ENCODE assay signal across 28 mouse cellular contexts in genomic region chr7:101210826-101211225, GRCm38 (mm10).
"Had no signal": no experiment of that assay in that cellular context is flagged by ENCODE, and none has a peak within 500 bp of the region (broad histone marks: within the 10 kb centered on the region; RNA-seq: fewer than 3 reads in every experiment).

No protein-coding gene starts in this region.

- H3K4me1 ChIP-seq: embryonic facial prominence, embryonic 10.5 days; embryonic facial prominence, embryonic 12.5 days; embryonic facial prominence, embryonic 13.5 days; embryonic facial prominence, embryonic 15.5 days; forebrain, embryonic 10.5 days; forebrain, embryonic 12.5 days; forebrain, embryonic 13.5 days; forebrain, embryonic 15.5 days had no signal

- ATAC-seq: forebrain, embryonic 13.5 days; forebrain, embryonic 14.5 days; forebrain, embryonic 15.5 days; forebrain, embryonic 16.5 days; forebrain, postnatal 0 days had no signal

- H3K4me2 ChIP-seq: embryonic facial prominence, embryonic 12.5 days; embryonic facial prominence, embryonic 13.5 days; embryonic facial prominence, embryonic 15.5 days; forebrain, embryonic 12.5 days; forebrain, embryonic 13.5 days; forebrain, embryonic 15.5 days had no signal

- H3K36me3 ChIP-seq: embryonic facial prominence, embryonic 12.5 days; embryonic facial prominence, embryonic 15.5 days had no signal

- H3K9ac ChIP-seq: embryonic facial prominence, embryonic 12.5 days; embryonic facial prominence, embryonic 13.5 days; embryonic facial prominence, embryonic 15.5 days; forebrain, embryonic 12.5 days; forebrain, embryonic 13.5 days; forebrain, embryonic 15.5 days; forebrain, postnatal 0 days had no signal

- H3K27me3 ChIP-seq: embryonic facial prominence, embryonic 12.5 days; embryonic facial prominence, embryonic 13.5 days; embryonic facial prominence, embryonic 15.5 days; forebrain, embryonic 12.5 days; forebrain, embryonic 13.5 days; forebrain, embryonic 15.5 days had no signal

- H3K9me3 ChIP-seq: embryonic facial prominence, embryonic 10.5 days; embryonic facial prominence, embryonic 12.5 days; embryonic facial prominence, embryonic 13.5 days; embryonic facial prominence, embryonic 15.5 days; forebrain, embryonic 10.5 days; forebrain, embryonic 12.5 days; forebrain, embryonic 13.5 days; forebrain, embryonic 15.5 days had no signal

- DNase-seq: cerebellum, adult 8-10 months; cerebellum, adult 9-10 months; cerebellum, adult 9-11 months; cerebellum, postnatal 10 days; cerebellum, postnatal 14 days; cerebellum, postnatal 25 days; cerebellum, postnatal 36 days; embryo, embryonic 11 days; forebrain, postnatal 0 days; gastrocnemius, adult 2 months; gastrocnemius, postnatal 10 days; gastrocnemius, postnatal 14 days; gastrocnemius, postnatal 25 days; gastrocnemius, postnatal 36 days; heart, adult 11 months; heart, adult 18-20 months; heart, adult 2 months had no signal

- H3K27ac ChIP-seq: embryonic facial prominence, embryonic 10.5 days; embryonic facial prominence, embryonic 12.5 days; embryonic facial prominence, embryonic 13.5 days; embryonic facial prominence, embryonic 15.5 days; forebrain, embryonic 10.5 days; forebrain, embryonic 12.5 days; forebrain, embryonic 13.5 days; forebrain, embryonic 15.5 days; gastrocnemius, adult 2 months; heart, adult 2 months had no signal

- H3K4me3 ChIP-seq: embryonic facial prominence, embryonic 10.5 days; embryonic facial prominence, embryonic 12.5 days; embryonic facial prominence, embryonic 13.5 days; embryonic facial prominence, embryonic 15.5 days; erythroblast, embryonic 14.5 days; forebrain, embryonic 10.5 days; forebrain, embryonic 12.5 days; forebrain, embryonic 13.5 days; forebrain, embryonic 15.5 days; gastrocnemius, adult 2 months; heart, adult 2 months had no signal
